Mouse (Mus musculus): ENCODE data around the gene Ttll7. TPM values are rescaled to one million over a fixed set of nuclear protein-coding genes. Genes with fewer than 3 reads are reported as not detected.

The Ttll7 gene
- 100 to 1,000 TPM; 182 to 189 TPM for total RNA-seq (2021)

DNA sequence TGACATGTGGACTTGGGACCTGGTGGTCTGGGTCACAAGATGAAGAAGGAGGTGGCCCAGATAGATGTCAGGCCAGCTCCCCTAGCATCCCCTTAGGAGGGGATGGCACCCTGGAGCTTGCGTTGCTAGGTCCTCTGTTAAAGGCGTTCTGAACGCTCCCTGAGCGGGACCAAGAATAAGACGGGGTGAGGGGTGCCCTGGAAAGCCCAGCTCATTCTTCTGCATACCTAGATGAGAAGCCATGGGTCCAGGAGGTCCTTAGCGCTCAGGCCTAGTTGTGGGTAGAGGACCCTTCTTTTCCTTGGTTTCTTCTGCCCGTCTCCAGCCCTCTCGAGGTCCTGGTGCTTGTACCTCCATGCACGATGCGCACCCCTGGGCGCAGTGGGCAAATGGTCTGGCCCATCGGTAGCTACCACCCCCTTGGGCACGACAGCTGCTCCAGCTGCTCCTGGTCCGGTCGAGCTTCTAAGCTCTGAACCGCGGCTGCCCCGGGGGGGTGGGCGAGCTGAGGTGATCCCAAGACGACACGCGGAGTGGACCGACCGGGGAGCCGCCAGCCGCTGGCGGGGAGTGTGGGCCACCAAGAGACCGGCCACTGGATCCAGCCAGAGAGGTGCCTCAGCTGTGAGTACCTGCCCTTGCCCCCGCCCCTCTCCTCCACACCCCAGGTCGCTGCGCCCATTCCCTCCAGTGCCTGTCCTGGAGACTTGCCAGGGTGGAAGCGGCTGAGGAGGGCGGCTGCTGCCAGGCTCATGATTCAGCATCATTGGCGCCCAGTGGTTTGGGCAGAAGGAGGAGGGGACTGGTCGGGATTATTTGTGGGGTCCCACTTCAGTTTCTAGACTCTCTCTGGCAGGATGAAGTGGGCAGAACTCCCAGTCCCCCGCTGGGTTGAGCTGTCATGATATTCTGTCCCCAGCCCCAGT lies at the start of gene Ttll7:
TSS of gene Ttll7 (plus strand) at position 402 of the 926 bp plus-strand sequence.
- intact Hi-C loops (cut with DNase I) = loop anchor here (2.0 to 5.0 kb wide), 2 partner anchors 39 to 40 kb away; partner anchors contain the start of gene Prkacb
- DNase-seq (ENCODE audit: low spot score in 2 of 2) = peak; percentile 89

GRCm38 (mm10) chr3:146812041-146812878 lies 39.9 kb upstream of the Ttll7 start:
- DNase-seq (ENCODE audit: low spot score in 2 of 2) = no peak
- intact Hi-C loops (cut with DNase I) = loop anchor here (2.0 to 5.0 kb wide), 2 partner anchors 41 to 105 kb away; partner anchors contain the start of gene Ttll7

DNA sequence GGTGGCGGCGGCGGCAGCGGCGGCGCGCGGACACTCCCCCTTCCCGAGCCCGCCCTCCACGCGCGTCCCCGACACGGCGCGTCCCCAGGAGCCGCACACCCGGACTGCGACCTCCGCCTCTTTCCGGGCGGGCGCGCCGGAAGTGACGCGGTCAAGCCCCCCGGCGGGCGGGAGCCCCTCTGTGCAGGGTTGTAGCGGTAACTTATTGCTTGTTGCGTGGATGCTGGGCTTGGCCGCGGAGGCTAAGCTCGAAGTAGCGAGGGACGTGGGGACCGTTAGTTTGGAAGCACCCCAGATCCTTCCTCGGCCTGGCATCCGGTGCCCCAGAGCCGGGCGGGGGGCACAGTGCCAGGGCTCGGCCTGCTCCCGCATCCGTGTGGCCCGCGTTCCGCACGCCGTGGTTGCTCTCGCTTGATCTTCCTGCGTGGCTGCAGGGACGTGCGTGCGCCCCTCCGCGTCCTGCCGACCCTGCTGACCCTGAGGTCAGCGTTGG lies 39.2 kb upstream of the Ttll7 start, which contains the start of gene Prkacb:
TSS of gene Prkacb (minus strand) at position 90 of the 493 bp plus-strand sequence.
- intact Hi-C loops (cut with DNase I) = loop anchor here (2.0 to 5.0 kb wide), 2 partner anchors 40 to 104 kb away; partner anchors contain the start of gene Ttll7
- DNase-seq (ENCODE audit: low spot score in 2 of 2) = peak; percentile 91 to 94

DNA sequence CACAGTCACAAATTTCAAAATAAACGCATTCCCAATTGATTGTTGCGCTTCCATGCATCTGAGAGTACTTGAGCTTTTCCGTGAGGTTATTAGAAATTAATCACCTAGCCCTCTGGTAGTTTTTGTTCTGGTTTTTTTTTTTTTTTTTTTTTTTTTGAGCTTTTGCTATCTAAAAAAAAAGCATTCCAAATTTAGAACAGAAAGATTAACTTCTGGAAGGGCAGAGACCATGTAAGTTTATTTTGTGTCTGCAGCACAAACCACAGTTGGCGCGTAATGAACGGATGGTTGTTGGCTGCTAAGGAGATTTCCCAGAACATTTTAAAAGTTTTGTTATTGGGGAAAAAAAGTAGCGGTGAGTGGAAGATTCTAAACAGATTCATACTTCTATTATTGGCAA lies 38.5 kb upstream of the Ttll7 start:
- DNase-seq (ENCODE audit: low spot score in 2 of 2) = no peak
- intact Hi-C loops (cut with DNase I) = loop anchor here (2.0 to 5.0 kb wide), 2 partner anchors 39 to 104 kb away; partner anchors contain the start of gene Ttll7

GRCm38 (mm10) chr3:146820718-146821117 lies 31.4 kb upstream of the Ttll7 start:
- DNase-seq (ENCODE audit: low spot score in 2 of 2) = no peak
- intact Hi-C loops (cut with DNase I) = no loop called here

DNA sequence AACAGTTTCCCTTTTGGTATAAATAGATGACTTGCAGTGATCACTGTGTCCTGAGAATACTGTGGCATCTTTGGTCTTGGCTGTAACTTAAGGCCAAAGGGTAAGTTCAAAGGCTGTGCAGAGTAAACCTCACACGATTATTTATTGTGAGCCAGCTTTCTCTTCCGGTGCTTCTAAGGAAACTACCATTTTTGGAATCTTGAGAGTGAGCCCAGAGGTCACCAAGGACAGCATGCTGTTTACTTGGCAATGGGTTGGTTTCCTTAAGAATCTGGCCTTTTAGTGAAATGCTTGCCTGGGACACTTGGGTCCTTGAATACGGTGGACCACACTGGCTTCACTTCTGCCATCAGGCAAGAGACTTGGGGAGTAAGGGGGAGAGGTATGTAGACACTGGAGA lies 9.4 kb upstream of the Ttll7 start:
- intact Hi-C loops (cut with DNase I) = no loop called here
- DNase-seq (ENCODE audit: low spot score in 2 of 2) = no peak

GRCm38 (mm10) chr3:146843470-146843869 lies 8.7 kb upstream of the Ttll7 start:
- intact Hi-C loops (cut with DNase I) = no loop called here
- DNase-seq (ENCODE audit: low spot score in 2 of 2) = no peak

GRCm38 (mm10) chr3:146846237-146846636 lies 5.9 kb upstream of the Ttll7 start:
- DNase-seq (ENCODE audit: low spot score in 2 of 2) = no peak
- intact Hi-C loops (cut with DNase I) = no loop called here

DNA sequence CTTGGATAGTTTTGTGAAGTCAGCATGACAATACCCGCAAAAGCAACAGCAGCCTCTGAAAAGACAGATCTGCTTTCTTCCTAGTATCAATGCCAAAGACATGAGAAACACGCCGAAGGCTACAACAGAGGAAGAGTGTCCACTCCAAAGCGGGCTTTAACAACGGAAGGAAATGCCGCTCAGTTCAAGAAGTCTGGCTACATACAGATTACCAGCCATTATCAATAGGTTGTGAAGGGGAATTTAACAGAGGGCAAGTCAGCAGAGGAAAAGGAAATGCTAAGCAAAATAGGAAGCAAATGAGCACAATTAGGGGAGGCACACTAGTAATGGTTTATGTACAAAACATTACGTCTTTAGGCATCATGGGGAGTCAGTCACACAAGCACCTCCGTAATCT lies 4.1 kb upstream of the Ttll7 start:
- DNase-seq (ENCODE audit: low spot score in 2 of 2) = no peak
- intact Hi-C loops (cut with DNase I) = no loop called here

DNA sequence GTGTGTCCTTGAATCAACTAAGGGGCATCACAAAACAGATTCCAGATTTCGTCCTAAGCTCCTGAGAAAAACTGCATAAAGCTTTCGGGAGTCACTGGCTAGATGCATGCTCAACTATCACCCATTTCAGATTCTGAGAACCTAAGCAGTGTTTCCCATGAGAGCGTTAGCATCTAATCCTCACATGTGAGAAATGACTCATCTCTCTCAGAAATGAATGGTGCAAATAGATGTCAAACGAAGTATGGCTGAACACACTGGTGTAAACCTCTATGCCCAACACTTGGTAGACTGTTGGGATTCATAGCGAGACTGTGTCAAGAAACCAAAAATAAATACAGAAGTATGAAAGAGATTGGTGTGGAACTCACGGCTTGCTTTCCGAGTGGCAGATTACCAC lies 2.8 kb upstream of the Ttll7 start:
- intact Hi-C loops (cut with DNase I) = no loop called here
- no peak for DNase-seq (ENCODE audit: low spot score in 2 of 2)

- no peak for DNase-seq (ENCODE audit: low spot score in 2 of 2)
- intact Hi-C loops (cut with DNase I) = loop anchor here (5.0 kb wide), 1 partner anchor 38 kb away; no protein-coding TSS in a partner anchor
Measured at GRCm38 (mm10) chr3:146854473-146855087, 2.4 kb downstream of the Ttll7 start.

DNA sequence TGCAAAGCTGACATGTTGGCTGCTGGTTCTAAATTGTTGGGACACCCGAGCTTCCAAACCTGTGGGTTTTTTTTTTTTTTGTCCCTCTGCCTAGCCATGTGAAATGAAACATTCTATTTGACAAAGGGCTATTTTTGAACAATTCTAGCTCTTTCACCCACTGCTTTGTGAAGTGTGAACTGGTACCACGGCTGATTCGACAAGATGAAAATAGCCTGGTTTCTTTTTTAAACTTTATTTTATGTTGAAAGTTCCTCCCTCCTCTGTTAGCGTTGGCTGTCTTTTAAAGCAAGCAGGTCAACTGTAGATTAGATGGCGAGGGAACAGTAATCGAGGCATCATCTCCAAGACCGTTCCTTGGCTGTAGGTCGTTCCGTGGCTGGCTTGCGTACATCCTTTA lies 5.2 kb downstream of the Ttll7 start:
- intact Hi-C loops (cut with DNase I) = no loop called here
- DNase-seq (ENCODE audit: low spot score in 2 of 2) = no peak

DNA sequence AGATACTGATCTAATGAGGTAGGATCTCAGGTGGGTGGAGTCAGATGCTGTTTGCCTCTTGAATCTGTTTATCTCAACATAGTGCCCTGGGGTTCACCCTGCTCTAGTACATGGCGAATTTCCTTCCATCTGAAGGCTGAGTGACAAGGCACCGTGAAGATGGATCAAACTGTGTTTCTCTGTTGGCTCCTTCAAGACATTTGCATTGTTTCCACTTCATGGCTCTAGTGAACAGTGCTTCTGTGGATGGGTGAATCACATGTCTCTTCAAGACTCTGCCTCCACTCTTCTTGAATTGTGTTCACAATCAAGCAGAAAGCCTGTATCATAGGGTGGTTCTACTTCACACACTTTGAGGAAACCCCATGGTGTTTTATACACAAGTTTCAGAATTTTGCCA lies 8.1 kb downstream of the Ttll7 start:
- intact Hi-C loops (cut with DNase I) = no loop called here
- DNase-seq (ENCODE audit: low spot score in 2 of 2) = no peak

DNA sequence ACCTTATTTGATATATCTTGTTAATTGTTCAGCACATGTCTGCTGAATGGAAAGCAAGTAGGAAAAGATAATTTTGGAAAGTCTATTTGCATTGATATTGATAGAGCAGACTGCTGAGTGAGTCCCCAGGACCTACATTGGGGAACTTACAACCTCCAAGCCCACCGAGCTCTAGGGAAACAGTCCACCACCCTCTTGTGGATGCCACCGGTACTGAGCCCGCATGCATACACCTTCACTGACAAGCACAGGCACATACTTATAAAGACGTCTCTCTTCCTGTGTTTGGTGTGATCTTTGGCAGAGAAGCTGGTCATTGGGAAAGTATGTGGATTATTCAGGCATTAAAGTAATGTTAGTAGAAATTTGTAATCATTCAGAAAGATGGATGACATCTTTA lies 14.4 kb downstream of the Ttll7 start:
- no peak for DNase-seq (ENCODE audit: low spot score in 2 of 2)
- intact Hi-C loops (cut with DNase I) = no loop called here

DNA sequence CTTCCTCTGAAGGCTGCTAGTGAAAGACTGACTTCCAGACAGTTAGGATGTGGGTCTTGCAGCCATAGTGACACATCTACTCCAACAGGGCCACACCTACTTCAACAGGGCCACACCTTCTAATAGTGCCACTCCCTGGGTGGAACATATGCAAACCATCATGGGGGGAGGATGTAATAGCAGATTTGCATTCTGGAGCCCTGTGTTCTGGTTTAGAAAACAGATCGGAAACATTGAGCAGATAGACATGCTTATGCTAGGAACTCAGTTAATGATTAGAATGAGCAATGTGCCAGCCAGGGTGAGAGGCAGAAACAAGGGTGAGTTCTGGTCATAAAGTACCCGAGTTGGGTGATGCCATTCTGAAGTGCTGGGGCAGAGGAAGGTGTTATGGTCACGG lies 19.8 kb downstream of the Ttll7 start:
- intact Hi-C loops (cut with DNase I) = no loop called here

GRCm38 (mm10) chr3:146875929-146876328 lies 23.8 kb downstream of the Ttll7 start:
- DNase-seq (ENCODE audit: low spot score in 2 of 2) = no peak
- intact Hi-C loops (cut with DNase I) = no loop called here

More for the DNA sequence above, 19.8 kb downstream of the Ttll7 start:
- DNase-seq (ENCODE audit: low spot score in 2 of 2) = no peak

GRCm38 (mm10) chr3:146893931-146894330 lies 41.8 kb downstream of the Ttll7 start:
- intact Hi-C loops (cut with DNase I) = loop anchor here (5.0 kb wide), 1 partner anchor 42 kb away; the partner anchor contains the start of gene Ttll7
- DNase-seq (ENCODE audit: low spot score in 2 of 2) = no peak

GRCm38 (mm10) chr3:146896581-146896980 lies 44.4 kb downstream of the Ttll7 start:
- no peak for DNase-seq (ENCODE audit: low spot score in 2 of 2)
- intact Hi-C loops (cut with DNase I) = no loop called here

GRCm38 (mm10) chr3:146900094-146900493 lies 47.9 kb downstream of the Ttll7 start:
- intact Hi-C loops (cut with DNase I) = no loop called here
- DNase-seq (ENCODE audit: low spot score in 2 of 2) = no peak
